Mouse (Mus musculus) liver, postnatal 0 days (tissue): ENCODE measurements around the gene Gpr68.

Experiments
- CTCF ChIP-seq: sonication (generic); IDR thresholded peaks from 2 replicates; pipeline ENCODE4 v1.5.1; 2016; ENCODE audit warnings: antibody characterized with exemption, low read depth
- EP300 ChIP-seq: IDR thresholded peaks from 2 replicates; pipeline ENCODE4 v1.6.1; 2016; ENCODE audit warnings: antibody characterized with exemption, low read depth, mild to moderate bottlenecking

DNA sequence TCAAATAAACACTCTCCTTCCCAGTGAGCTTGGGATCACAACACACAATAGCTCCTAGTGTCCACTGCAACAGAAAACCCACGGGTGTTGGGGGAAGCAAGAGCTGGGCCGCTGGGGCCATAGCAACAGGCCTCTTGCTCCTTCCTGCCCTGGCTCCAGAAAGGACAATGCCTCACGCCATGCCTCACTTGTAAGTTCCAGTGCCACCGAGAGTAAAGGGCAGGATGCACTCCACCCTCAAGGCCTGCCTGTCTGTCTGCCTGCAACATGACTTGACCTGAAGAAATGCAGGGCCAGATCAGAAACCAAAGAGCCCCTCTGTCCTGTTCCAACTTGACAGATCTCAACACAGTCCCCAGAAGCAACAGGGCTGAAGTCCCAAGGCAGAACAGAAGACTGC lies 48.8 kb upstream of the Gpr68 start:
- TF ChIP-seq CTCF (no peak), EP300 (no peak)
